Mouse (Mus musculus) gonadal fat pad, adult 2 months (tissue): ENCODE measurements around the gene Parg. TPM values are rescaled to one million over a fixed set of nuclear protein-coding genes. Genes with fewer than 3 reads are reported as not detected.

Experiments
- DNase-seq: peaks from one replicate; pipeline ENCODE4 v3.0.0-alpha.2; 2012; ENCODE audit warnings: low read depth
- polyA plus RNA-seq: library from polyadenylated mRNA; depleted of rRNA; stranded (reverse); fragments of >200 nt; gene quantifications from 2 replicates; pipeline ENCODE4 v1.2.3, GENCODE M21; 2012; rRNA removed

Gene Parg
- polyA plus RNA-seq, 1 experiment: 4.8 TPM

GRCm38 (mm10) chr14:32321732-32322685, 120.3 kb downstream of the Parg start, which contains the start of gene Ogdhl:
Ogdhl (plus strand) TSS chr14:32322019.
- DNase-seq: no peak

GRCm38 (mm10) chr14:32323221-32323620, 121.5 kb downstream of the Parg start:
- no peak for DNase-seq

- no peak for DNase-seq
These were observed 125.6 kb downstream of the Parg start for GRCm38 (mm10) chr14:32327366-32327765.

- no peak for DNase-seq
These were observed 131.0 kb downstream of the Parg start for GRCm38 (mm10) chr14:32332515-32333445.

GRCm38 (mm10) chr14:32336021-32336420, 134.3 kb downstream of the Parg start:
- no peak for DNase-seq

- peak; percentile 27 for DNase-seq
These were observed 134.8 kb downstream of the Parg start for GRCm38 (mm10) chr14:32336547-32336946.

GRCm38 (mm10) chr14:32341823-32342222, 140.1 kb downstream of the Parg start:
- DNase-seq: no peak

GRCm38 (mm10) chr14:32344176-32344575, 142.4 kb downstream of the Parg start:
- no peak for DNase-seq

- DNase-seq: no peak
These were observed 142.9 kb downstream of the Parg start for GRCm38 (mm10) chr14:32344694-32345093.

Other genes with a start within 250 kb of the Parg start
- 14.4 TPM in 2 replicates for gene Galnt15, start 173.0 kb upstream of the Parg start, polyA plus RNA-seq
- 25.5 and 36.3 TPM in 2 replicates for gene Oxnad1, start 116.6 kb upstream of the Parg start, polyA plus RNA-seq
- gene Dph3, start 116.2 kb upstream of the Parg start, polyA plus RNA-seq: 36.7 and 41.9 TPM in 2 replicates
- not detected in 2 replicates for gene Msmb, start 59.9 kb upstream of the Parg start, polyA plus RNA-seq
- gene Ncoa4, start 42.1 kb upstream of the Parg start, polyA plus RNA-seq: 69.4 and 79.7 TPM in 2 replicates
- gene Timm23, start 51 bp upstream of the Parg start, polyA plus RNA-seq: 159 and 174 TPM in 2 replicates
- gene Ogdhl, start 120.1 kb downstream of the Parg start, polyA plus RNA-seq: 9.3 and 11.7 TPM in 2 replicates
- 1.2 and 2.8 TPM in 2 replicates for gene 1700024G13Rik, start 186.4 kb downstream of the Parg start, polyA plus RNA-seq